8 mouse cellular contexts compared by ENCODE assay signal in the genomic region with DNA sequence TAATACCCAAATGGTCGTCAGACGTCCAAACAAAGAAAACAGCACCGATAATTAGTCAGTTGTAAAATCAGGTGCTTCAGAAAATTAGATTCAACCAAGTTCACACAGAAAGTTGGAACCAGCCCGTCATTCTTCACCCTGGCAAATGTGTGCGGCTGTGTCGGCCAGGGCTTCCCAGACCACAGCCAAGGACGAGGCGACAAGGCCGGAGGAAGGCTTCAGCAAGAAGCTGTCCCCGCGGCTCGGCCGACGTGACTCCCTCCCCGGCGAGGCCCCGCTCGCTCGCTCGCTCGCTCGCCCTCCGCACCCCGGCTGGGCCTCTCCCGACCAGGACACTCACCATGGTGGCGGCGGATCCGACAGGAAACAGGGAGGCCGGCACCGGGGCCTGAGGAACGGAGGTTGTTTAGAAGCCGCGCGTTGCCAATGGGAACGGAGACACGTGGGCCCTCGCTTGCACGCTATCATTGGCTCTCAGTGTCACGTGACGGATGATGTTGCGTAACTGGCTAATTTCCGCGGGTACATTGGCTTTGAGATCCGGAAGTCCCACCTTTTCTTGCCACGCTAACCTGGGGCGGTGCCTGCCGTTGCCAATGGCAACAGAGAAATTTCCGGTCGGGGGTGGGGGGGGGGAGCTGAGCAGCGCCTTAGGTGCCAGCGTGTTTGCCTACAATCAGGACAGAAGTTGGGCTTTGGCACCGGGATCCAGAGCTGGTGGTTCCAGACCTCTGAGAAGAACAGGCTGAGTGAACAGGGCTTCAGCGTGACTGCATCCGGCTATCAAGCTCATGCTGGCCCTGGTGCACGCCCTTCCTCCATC. TPM values are rescaled to one million over a fixed set of nuclear protein-coding genes. Genes with fewer than 3 reads are reported as not detected.
A peak's percentile ranks its signal among the peaks of the same experiment; 100 is the strongest.
DNase-seq lines count a peak whose midpoint lies in the region; ATAC-seq lines count a peak whose summit lies in the region.

A gene (minus strand): TSS at position 512 of the 823 bp plus-strand sequence.

- no peaks in the 10 kb centered on the region for H3K9me3 ChIP-seq in forebrain, embryonic 14.5 days (replicated peaks; ENCODE audit: control insufficient read depth, low read length)
- H3K9me3 ChIP-seq in neural tube, embryonic 15.5 days (replicated peaks): no peaks in the 10 kb centered on the region

- WGBS in forebrain, embryonic 14.5 days: under 1% methylated on average over 50 of the region's 55 CpGs
- under 1% methylated on average over 55 of the region's 55 CpGs for WGBS in neural tube, embryonic 15.5 days

- H3K27me3 ChIP-seq in forebrain, embryonic 14.5 days (replicated peaks; ENCODE audit: control insufficient read depth, insufficient read depth, low read length): no peaks in the 10 kb centered on the region
- 0 out of 2 replicates have a peak, but pooled peaks cover 4% of the 10 kb centered on the region for H3K27me3 ChIP-seq in neural tube, embryonic 15.5 days (replicated peaks)

- intact Hi-C loops in heart, postnatal 14 days (cut with DNase I): loop anchor here (2.0 to 5.0 kb wide), 2 partner anchors 79 to 130 kb away; no protein-coding TSS in a partner anchor

- ATAC-seq in forebrain, embryonic 14.5 days: peak; percentile 99
- ATAC-seq in neural tube, embryonic 15.5 days (ENCODE audit: low FRiP score): peak; percentile 100

- H3K4me3 ChIP-seq in forebrain, embryonic 14.5 days (ENCODE audit: low read depth, low read length): peak within 1 kb of the TSS; percentile 84
- H3K4me3 ChIP-seq in neural tube, embryonic 15.5 days (replicated peaks): peak within 1 kb of the TSS; percentile 100

- 0 out of 2 replicates have a peak within 1 kb of the TSS, but pooled peaks have one; percentile 44 for H3K27ac ChIP-seq in forebrain, embryonic 14.5 days (ENCODE audit: low read depth, low read length)
- peak within 1 kb of the TSS; percentile 82 for H3K27ac ChIP-seq in neural tube, embryonic 15.5 days (replicated peaks)

- peak; percentile 99 for DNase-seq in ES-CJ7 (ENCODE audit: low read depth, low spot score)
- peak; percentile 93 for DNase-seq in cerebellum, adult 11 months
- peak; percentile 100 for DNase-seq in forebrain, embryonic 14.5 days (ENCODE audit: low spot score)
- DNase-seq in heart, postnatal 14 days: peak; percentile 94 to 95
- peak; percentile 98 for DNase-seq in layer of hippocampus, adult 11-12 months (ENCODE audit: low spot score)
- DNase-seq in lung, adult 18-20 months: peak; percentile 97 to 98
- DNase-seq in testis, postnatal 14 days (ENCODE audit: low spot score): peak; percentile 97

- no peaks in the 10 kb centered on the region for H3K36me3 ChIP-seq in forebrain, embryonic 14.5 days (ENCODE audit: control insufficient read depth, insufficient read depth, low read length)
- H3K36me3 ChIP-seq in neural tube, embryonic 15.5 days: no peaks in the 10 kb centered on the region

- peaks cover 5% of the 10 kb centered on the region; the same call in 1 of the 2 replicates for H3K4me1 ChIP-seq in forebrain, embryonic 14.5 days (ENCODE audit: control insufficient read depth, insufficient read depth, low read length)
- H3K4me1 ChIP-seq in neural tube, embryonic 15.5 days: peaks cover 20% of the 10 kb centered on the region

- H3K4me2 ChIP-seq in forebrain, embryonic 14.5 days (ENCODE audit: low read length): peak within 1 kb of the TSS; percentile 72
- peak within 1 kb of the TSS; percentile 80 for H3K4me2 ChIP-seq in neural tube, embryonic 15.5 days

- peak within 1 kb of the TSS; percentile 77 for H3K9ac ChIP-seq in forebrain, embryonic 14.5 days (ENCODE audit: low read length)
- H3K9ac ChIP-seq in neural tube, embryonic 15.5 days (replicated peaks): peak within 1 kb of the TSS; percentile 95

RNA-seq across cellular contexts. Expression of the gene that starts here (rescaled TPM):
- 62.5 and 63.6 TPM in 2 replicates for polyA plus RNA-seq in forebrain, embryonic 14.5 days (2014; fragmentation: Nextera tagmentation; extraction: Ambion mirVana)
- 10 to 100 TPM; 41.3 to 43.5 TPM for total RNA-seq in heart, postnatal 14 days (2021)
- polyA plus RNA-seq in neural tube, embryonic 15.5 days (2015; fragmentation: Nextera tagmentation; extraction: Ambion mirVana): 49.3 and 54.2 TPM in 2 replicates

Comparison
In these comparisons a context has a peak if more than half of its experiments do, and no peak if none do; other contexts are left out.
1. Peak in every context shown above with its lines: DNase-seq, ATAC-seq, H3K4me3 ChIP-seq and H3K27ac ChIP-seq.